Mouse (Mus musculus) CH12.LX (cell line): ENCODE results near the gene Tmem167b.

ENCODE experiments used
- CHD1 ChIP-seq: IDR thresholded peaks from 2 replicates; pipeline ENCODE4 v1.6.1; 2012; ENCODE audit warnings: low read depth, low read length, improper control_type of control experiment, inconsistent platforms
- CHD2 ChIP-seq: IDR thresholded peaks from 2 replicates; pipeline ENCODE4 v1.6.1; 2011; ENCODE audit warnings: low read length, improper control_type of control experiment
- CTCF ChIP-seq, 2 experiments: IDR thresholded peaks in 1 of 2; conservative IDR thresholded peaks in 1 of 2; 2 replicates each; pipeline ENCODE4 v1.5.1; 2011 to 2012; ENCODE audit warnings: low read depth in 2 of 2, low read length in 2 of 2, improper control_type of control experiment in 1 of 2, inconsistent platforms in 1 of 2, mild to moderate bottlenecking in 1 of 2, moderate library complexity in 1 of 2
- EP300 ChIP-seq: IDR thresholded peaks from 2 replicates; pipeline ENCODE4 v1.6.1; 2011; ENCODE audit warnings: low read length, improper control_type of control experiment
- JUND ChIP-seq: conservative IDR thresholded peaks from 2 replicates; pipeline ENCODE4 v1.6.1; 2011; ENCODE audit warnings: low read depth, low read length, improper control_type of control experiment
- MAFK ChIP-seq: IDR thresholded peaks from 2 replicates; pipeline ENCODE4 v1.6.1; 2011; ENCODE audit warnings: low read length, improper control_type of control experiment; ENCODE audit not compliant: insufficient replicate concordance
- MAX ChIP-seq: IDR thresholded peaks from 2 replicates; pipeline ENCODE4 v1.6.1; 2011; ENCODE audit warnings: low read length, improper control_type of control experiment
- MAZ ChIP-seq: IDR thresholded peaks from 2 replicates; pipeline ENCODE4 v1.6.1; 2012; ENCODE audit warnings: low read depth, mild to moderate bottlenecking, inconsistent platforms, low read length, improper control_type of control experiment, moderate library complexity
- MXI1 ChIP-seq: IDR thresholded peaks from 2 replicates; pipeline ENCODE4 v1.6.1; 2011; ENCODE audit warnings: mild to moderate bottlenecking, low read depth, low read length, improper control_type of control experiment
- POLR2A ChIP-seq: IDR thresholded peaks from 2 replicates; pipeline ENCODE4 v1.6.1; 2011; ENCODE audit warnings: low read depth, mild to moderate bottlenecking, improper control_type of control experiment, low read length
- POLR2AphosphoS2 ChIP-seq: IDR thresholded peaks from 2 replicates; pipeline ENCODE4 v1.6.1; 2011; ENCODE audit warnings: low read depth, low read length, improper control_type of control experiment
- RAD21 ChIP-seq: IDR thresholded peaks from 2 replicates; pipeline ENCODE4 v1.6.1; 2011; ENCODE audit warnings: low read depth, mild to moderate bottlenecking, low read length, improper control_type of control experiment, moderate library complexity
- ZC3H11A ChIP-seq: IDR thresholded peaks from 2 replicates; pipeline ENCODE4 v1.6.1; 2012; ENCODE audit warnings: low read depth, mild to moderate bottlenecking, inconsistent platforms, low read length, improper control_type of control experiment

DNA sequence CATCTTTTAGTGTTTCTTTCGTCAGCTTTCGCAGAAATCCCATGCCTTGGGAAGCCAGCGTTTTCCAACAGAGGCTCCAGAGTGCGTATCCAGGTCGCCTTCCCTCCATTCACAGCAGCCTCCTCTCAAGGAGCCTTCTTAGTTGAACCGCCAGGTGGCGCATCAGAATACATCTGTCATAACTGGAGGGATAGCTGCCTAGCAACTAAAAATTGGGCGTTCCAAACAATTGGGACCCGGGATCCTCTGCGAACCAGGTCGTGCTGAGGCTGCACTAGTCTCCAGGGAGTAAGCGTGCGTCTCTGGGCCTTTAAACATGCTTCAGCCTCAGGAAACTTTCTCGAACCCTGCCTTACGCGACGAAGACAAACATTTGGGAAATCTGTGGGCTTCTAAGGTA, 25.0 kb downstream of the Tmem167b start:
- TF ChIP-seq CTCF (conservative IDR thresholded peaks at IDR 0.05 in 1 of 2, IDR thresholded peaks at IDR 0.05 in 1 of 2; ENCODE audit: low read depth in 2 of 2, low read length in 2 of 2) (peak; percentile 78 to 82), POLR2A (no peak), POLR2AphosphoS2 (no peak), MAX (peak; percentile 33; the same call in 1 of the 2 replicates), JUND (no peak), CHD1 (no peak), MAZ (no peak), MXI1 (peak; percentile 87; the same call in 1 of the 2 replicates), CHD2 (no peak), ZC3H11A (no peak), MAFK (no peak), RAD21 (peak; percentile 45), EP300 (no peak)
